Mouse (Mus musculus): ENCODE results near the gene Ndufa8.

The Ndufa8 gene

GRCm38 (mm10) chr2:36048164-36048563 is 1.0 kb downstream of the Ndufa8 start:
- DNase-seq (ENCODE audit: low spot score): peak; percentile 15

- no peak for DNase-seq (ENCODE audit: low spot score)
Observed at GRCm38 (mm10) chr2:36040872-36041271, 8.3 kb downstream of the Ndufa8 start.

- DNase-seq (ENCODE audit: low spot score): no peak
Observed at GRCm38 (mm10) chr2:36039297-36039985, 9.8 kb downstream of the Ndufa8 start.

- no peak for DNase-seq (ENCODE audit: low spot score)
Observed at GRCm38 (mm10) chr2:36035413-36036081, 13.7 kb downstream of the Ndufa8 start.

- DNase-seq (ENCODE audit: low spot score): no peak
Observed at GRCm38 (mm10) chr2:36034898-36035297, 14.3 kb downstream of the Ndufa8 start.

- no peak for DNase-seq (ENCODE audit: low spot score)
Observed at GRCm38 (mm10) chr2:36033966-36034365, 15.2 kb downstream of the Ndufa8 start.

- no peak for DNase-seq (ENCODE audit: low spot score)
Observed at GRCm38 (mm10) chr2:36032884-36033283, 16.3 kb downstream of the Ndufa8 start.

GRCm38 (mm10) chr2:36023291-36023690 is 25.9 kb downstream of the Ndufa8 start:
- no peak for DNase-seq (ENCODE audit: low spot score)

GRCm38 (mm10) chr2:36021385-36022159 is 27.6 kb downstream of the Ndufa8 start:
- DNase-seq (ENCODE audit: low spot score): peak; percentile 59

GRCm38 (mm10) chr2:36013010-36013409 is 36.2 kb downstream of the Ndufa8 start:
- no peak for DNase-seq (ENCODE audit: low spot score)

- DNase-seq (ENCODE audit: low spot score): peak; percentile 15
Observed at GRCm38 (mm10) chr2:36011331-36011825, 37.8 kb downstream of the Ndufa8 start.

GRCm38 (mm10) chr2:36010579-36010978 is 38.6 kb downstream of the Ndufa8 start:
- no peak for DNase-seq (ENCODE audit: low spot score)

- peak; percentile 82 for DNase-seq (ENCODE audit: low spot score)
Observed at GRCm38 (mm10) chr2:36009386-36009785, 39.8 kb downstream of the Ndufa8 start.

- peak; percentile 69 for DNase-seq (ENCODE audit: low spot score)
Observed at GRCm38 (mm10) chr2:36008071-36008470, 41.1 kb downstream of the Ndufa8 start.

GRCm38 (mm10) chr2:36002188-36002587 is 47.0 kb downstream of the Ndufa8 start:
- no peak for DNase-seq (ENCODE audit: low spot score)

GRCm38 (mm10) chr2:36000390-36000789 is 48.8 kb downstream of the Ndufa8 start:
- DNase-seq (ENCODE audit: low spot score): no peak

- no peak for DNase-seq (ENCODE audit: low spot score)
Observed at GRCm38 (mm10) chr2:35999212-35999611, 50.0 kb downstream of the Ndufa8 start.

- no peak for DNase-seq (ENCODE audit: low spot score)
Observed at GRCm38 (mm10) chr2:35998416-35998815, 50.8 kb downstream of the Ndufa8 start.

GRCm38 (mm10) chr2:35996753-35997152 is 52.5 kb downstream of the Ndufa8 start:
- DNase-seq (ENCODE audit: low spot score): no peak

- DNase-seq (ENCODE audit: low spot score): no peak
Observed at GRCm38 (mm10) chr2:35994303-35994702, 54.9 kb downstream of the Ndufa8 start.

GRCm38 (mm10) chr2:35993481-35993880 is 55.7 kb downstream of the Ndufa8 start:
- DNase-seq (ENCODE audit: low spot score): no peak

GRCm38 (mm10) chr2:35992259-35992658 is 56.9 kb downstream of the Ndufa8 start:
- no peak for DNase-seq (ENCODE audit: low spot score)
